Mouse (Mus musculus) testis, adult 2 months (tissue): ENCODE data around the gene Atp8b2. TPM values are rescaled to one million over a fixed set of nuclear protein-coding genes. Genes with fewer than 3 reads are reported as not detected.

Experiments
- H3K27ac ChIP-seq: fragments of 200-500 bp; 2 replicates; pipeline ENCODE4 v1.5.1; 2012; ENCODE audit warnings: low read depth, low read length; ENCODE audit not compliant: control insufficient read depth, insufficient read depth
- H3K27me3 ChIP-seq: fragments of 200-500 bp; 2 replicates; pipeline ENCODE4 v1.6.1; 2012; ENCODE audit warnings: mild to moderate bottlenecking, low read length, moderate library complexity; ENCODE audit not compliant: control insufficient read depth, insufficient read depth
- H3K36me3 ChIP-seq: fragments of 200-500 bp; 2 replicates; pipeline ENCODE4 v1.6.1; 2012; ENCODE audit warnings: mild to moderate bottlenecking, low read length; ENCODE audit not compliant: control insufficient read depth, insufficient read depth
- H3K4me1 ChIP-seq: fragments of 200-500 bp; 2 replicates; pipeline ENCODE4 v1.6.1; 2012; ENCODE audit warnings: low read length; ENCODE audit not compliant: control insufficient read depth, insufficient read depth
- H3K4me3 ChIP-seq: fragments of 200-500 bp; 2 replicates; pipeline ENCODE4 v1.5.1; 2012; ENCODE audit warnings: low read depth, mild to moderate bottlenecking, low read length, moderate library complexity, mixed read lengths; ENCODE audit not compliant: control insufficient read depth
- CTCF ChIP-seq: fragments of 200-500 bp; IDR thresholded peaks from 2 replicates; pipeline ENCODE4 v1.5.1; 2012; ENCODE audit warnings: low read depth, mild to moderate bottlenecking, inconsistent platforms, low read length, moderate library complexity; ENCODE audit not compliant: control insufficient read depth, insufficient read depth, insufficient replicate concordance
- POLR2A ChIP-seq: fragments of 200-500 bp; IDR thresholded peaks from 2 replicates; pipeline ENCODE4 v1.6.1; 2012; ENCODE audit warnings: low read depth, mild to moderate bottlenecking, inconsistent platforms, low read length, moderate library complexity; ENCODE audit not compliant: control insufficient read depth
- polyA plus RNA-seq: library from polyadenylated mRNA; depleted of rRNA; stranded (reverse); fragments of >200 nt; gene quantifications from 2 replicates; pipeline ENCODE4 v1.2.3, GENCODE M21; 2012

Atp8b2 gene
- polyA plus RNA-seq, 1 experiment, result 39.9 TPM

GRCm38 (mm10) chr3:89912108-89912542 lies 51.2 kb downstream of the Atp8b2 start:
- Histone ChIP-seq H3K4me1 (peaks cover 12% of the 10 kb centered on the region), H3K27me3 (no peaks in the 10 kb centered on the region), H3K4me3 (peak overlapping the region; percentile 85; the same call in 1 of the 2 replicates), H3K36me3 (no peaks in the 10 kb centered on the region), H3K27ac (peak overlapping the region; percentile 71)
- TF ChIP-seq POLR2A, result no peak
- no peak for TF ChIP-seq CTCF

DNA sequence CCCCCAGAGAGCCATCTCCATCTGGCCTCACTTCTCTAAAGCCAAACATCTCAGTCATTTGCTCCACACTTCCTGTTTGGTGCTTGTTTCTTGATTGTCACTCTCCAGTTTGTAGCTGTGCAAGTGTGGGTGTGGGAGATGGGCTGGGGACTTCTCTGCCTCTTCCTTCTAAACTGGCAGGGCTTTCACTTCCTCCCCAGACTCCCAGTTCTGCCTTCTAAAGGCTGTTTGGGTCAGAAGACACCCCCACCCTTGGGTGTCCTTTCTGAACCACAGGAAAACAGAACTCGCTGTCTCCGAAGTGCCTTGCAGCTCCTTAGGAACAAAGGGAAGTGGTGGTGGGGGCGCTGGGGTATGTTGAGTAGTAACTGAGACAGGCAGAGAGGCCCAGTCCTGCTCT lies 52.1 kb downstream of the Atp8b2 start:
- Histone ChIP-seq H3K4me1 (peaks cover 12% of the 10 kb centered on the region), H3K4me3 (no peak overlapping the region), H3K27me3 (no peaks in the 10 kb centered on the region), H3K36me3 (no peaks in the 10 kb centered on the region), H3K27ac (no peak overlapping the region)
- TF ChIP-seq CTCF (no peak), POLR2A (no peak)

GRCm38 (mm10) chr3:89909703-89910542 lies 53.4 kb downstream of the Atp8b2 start:
- no peaks in the 10 kb centered on the region for H3K27me3 ChIP-seq
- H3K4me1 ChIP-seq, result peaks cover 12% of the 10 kb centered on the region
- no peak overlapping the region for H3K4me3 ChIP-seq
- H3K27ac ChIP-seq, result no peak overlapping the region
- TF ChIP-seq CTCF (no peak), POLR2A (no peak)
- no peaks in the 10 kb centered on the region for H3K36me3 ChIP-seq

- H3K4me3 ChIP-seq, result no peak overlapping the region
- no peaks in the 10 kb centered on the region for H3K27me3 ChIP-seq
- no peaks in the 10 kb centered on the region for H3K36me3 ChIP-seq
- H3K4me1 ChIP-seq, result peaks cover 10% of the 10 kb centered on the region
- TF ChIP-seq CTCF, result no peak
- H3K27ac ChIP-seq, result no peak overlapping the region
Observed at GRCm38 (mm10) chr3:89908836-89909235, 54.5 kb downstream of the Atp8b2 start.

GRCm38 (mm10) chr3:89907846-89908245 lies 55.5 kb downstream of the Atp8b2 start:
- Histone ChIP-seq H3K4me1 (peaks cover 9% of the 10 kb centered on the region), H3K36me3 (no peaks in the 10 kb centered on the region), H3K27ac (no peak overlapping the region), H3K4me3 (no peak overlapping the region), H3K27me3 (no peaks in the 10 kb centered on the region)
- TF ChIP-seq CTCF (no peak), POLR2A (no peak)

DNA sequence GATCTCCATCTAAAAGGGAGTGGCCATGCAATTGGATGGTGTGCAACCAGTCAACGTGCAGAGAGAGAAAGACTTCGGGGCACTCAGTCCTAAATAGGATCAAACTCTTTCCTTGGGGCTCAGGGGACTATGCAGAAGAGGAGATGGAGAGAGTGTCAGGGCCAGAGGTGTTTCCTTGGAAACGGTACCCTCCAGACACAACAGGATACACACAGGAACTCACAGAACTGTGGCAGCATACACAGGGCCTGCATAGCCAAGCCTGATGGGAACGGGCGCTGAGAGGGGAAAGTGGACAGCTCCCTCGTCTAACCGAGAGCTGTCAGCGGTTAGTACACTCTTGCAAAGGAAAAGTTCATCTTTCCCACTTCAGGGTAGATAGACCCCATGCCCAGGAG lies 63.8 kb downstream of the Atp8b2 start:
- TF ChIP-seq POLR2A (no peak), CTCF (no peak)
- Histone ChIP-seq H3K27me3 (no peaks in the 10 kb centered on the region), H3K4me1 (peaks cover 2% of the 10 kb centered on the region), H3K4me3 (no peak overlapping the region), H3K27ac (no peak overlapping the region), H3K36me3 (no peaks in the 10 kb centered on the region)

GRCm38 (mm10) chr3:89898870-89899510 lies 64.3 kb downstream of the Atp8b2 start:
- Histone ChIP-seq H3K4me3 (no peak overlapping the region), H3K27ac (no peak overlapping the region), H3K4me1 (peaks cover 2% of the 10 kb centered on the region), H3K27me3 (no peaks in the 10 kb centered on the region), H3K36me3 (no peaks in the 10 kb centered on the region)
- TF ChIP-seq POLR2A (no peak), CTCF (no peak)
